Mouse (Mus musculus): ENCODE measurements around the gene Psmc3.

DNA sequence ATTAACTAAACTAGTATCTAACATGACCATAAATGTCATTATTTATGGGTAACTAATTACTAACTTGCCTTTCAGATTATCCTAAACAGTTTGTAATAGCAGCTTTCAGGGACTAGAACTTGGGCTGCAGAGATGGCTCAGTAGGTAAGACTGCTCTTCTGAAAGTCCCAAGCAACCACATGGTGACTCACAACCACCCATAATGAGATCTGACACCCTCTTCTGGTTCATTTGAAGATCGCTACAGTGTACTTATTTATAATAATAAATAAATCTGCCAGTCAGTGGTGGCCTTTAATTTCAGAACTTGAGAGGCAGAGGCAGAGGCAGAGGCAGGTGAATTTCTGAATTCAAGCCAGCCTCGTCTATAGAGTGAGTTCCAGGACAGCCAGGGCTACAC lies 1.1 kb upstream of the Psmc3 start:
- TF ChIP-seq CTCF (IDR thresholded peaks at IDR 0.05; ENCODE audit: insufficient read depth, low read depth, low read length) (no peak), POLR2A (IDR thresholded peaks at IDR 0.05; ENCODE audit: insufficient read depth, low read depth, low read length) (no peak)

Measured in olfactory bulb, adult 2 months (tissue).